Mouse (Mus musculus) kidney, adult 8-10 months (tissue): ENCODE measurements around the gene Gls.

Experiments
- DNase-seq, 2 experiments: peaks; one replicate each; pipeline ENCODE4 v3.0.0; 2022

Gls gene

DNA sequence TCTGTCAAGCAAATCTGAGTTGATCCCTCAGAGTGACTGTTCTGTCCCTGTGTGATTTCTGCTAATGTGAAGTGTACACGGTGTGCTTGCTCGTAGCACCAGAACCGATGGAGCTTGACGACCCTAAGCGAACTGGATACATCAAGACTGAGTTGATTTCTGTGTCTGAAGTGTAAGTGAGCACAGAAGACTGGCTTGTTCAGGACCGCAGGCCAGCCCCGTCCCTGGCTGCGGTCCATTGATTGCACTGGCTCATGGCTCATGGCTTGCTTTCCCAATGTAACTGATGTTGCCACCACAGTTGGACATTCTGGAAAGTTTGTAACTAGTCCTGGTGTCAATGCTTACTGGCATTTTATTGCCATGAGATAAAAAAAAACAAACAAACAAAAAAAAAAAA is 78.1 kb downstream of the Gls start:
- DNase-seq, result peak; percentile 51 to 61

DNA sequence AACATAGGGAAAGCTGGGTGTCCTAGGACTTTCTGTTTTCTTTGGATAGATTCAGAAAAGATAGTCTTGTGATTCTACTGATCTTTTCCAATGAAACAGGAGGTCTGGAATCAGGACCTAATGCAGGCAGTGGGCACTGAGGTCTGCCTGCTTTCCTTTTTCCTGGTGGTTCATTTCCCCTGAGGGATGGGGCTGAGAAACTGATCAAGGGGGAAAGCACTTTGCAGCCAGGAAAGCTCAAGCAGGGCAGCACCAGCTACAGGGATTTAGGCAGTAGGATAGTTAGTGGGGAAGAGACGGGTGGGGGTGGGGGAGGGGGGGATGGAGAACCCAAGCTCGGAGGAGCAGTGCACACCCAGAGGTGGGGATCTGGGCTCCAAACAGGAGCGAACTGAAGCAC is 80.1 kb downstream of the Gls start:
- DNase-seq, result no peak

DNA sequence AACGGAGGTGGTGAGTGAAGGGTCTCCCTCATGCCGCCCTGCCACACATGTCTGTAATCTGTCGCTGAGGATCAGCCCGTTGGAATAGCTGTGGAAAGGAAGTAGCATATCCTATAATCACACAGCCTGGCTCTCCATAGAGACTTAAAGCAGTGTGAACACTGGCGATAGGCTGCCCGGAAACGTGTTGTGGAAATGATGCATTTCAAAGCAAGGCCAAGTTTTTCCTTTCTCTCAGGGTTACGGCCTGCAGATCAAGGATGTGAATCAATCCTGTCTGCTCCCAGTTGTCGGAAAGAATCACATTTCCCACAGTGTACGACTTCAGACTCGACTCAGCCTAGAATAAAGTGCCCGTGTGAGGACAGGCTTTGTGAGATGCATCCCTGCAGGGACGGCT is 80.7 kb downstream of the Gls start:
- no peak for DNase-seq

DNA sequence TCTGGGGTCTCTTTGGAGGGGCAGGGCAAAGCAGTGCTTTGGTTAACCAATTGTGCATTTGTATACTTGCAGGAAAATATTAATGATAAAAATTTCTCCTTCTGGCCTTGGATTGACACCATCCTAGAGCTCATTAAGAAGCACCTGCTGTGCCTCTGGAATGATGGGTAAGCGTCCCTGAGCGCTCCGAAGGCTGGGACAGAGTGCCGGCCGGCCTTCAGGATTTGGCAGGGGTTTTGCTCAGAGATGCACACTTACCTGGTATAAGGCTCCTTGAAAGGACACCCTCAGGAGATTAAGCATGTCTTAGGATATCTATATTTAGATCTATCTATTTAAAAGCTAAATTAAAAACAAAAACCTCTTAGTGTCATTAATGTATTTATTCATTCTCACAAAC is 81.9 kb downstream of the Gls start:
- no peak for DNase-seq

DNA sequence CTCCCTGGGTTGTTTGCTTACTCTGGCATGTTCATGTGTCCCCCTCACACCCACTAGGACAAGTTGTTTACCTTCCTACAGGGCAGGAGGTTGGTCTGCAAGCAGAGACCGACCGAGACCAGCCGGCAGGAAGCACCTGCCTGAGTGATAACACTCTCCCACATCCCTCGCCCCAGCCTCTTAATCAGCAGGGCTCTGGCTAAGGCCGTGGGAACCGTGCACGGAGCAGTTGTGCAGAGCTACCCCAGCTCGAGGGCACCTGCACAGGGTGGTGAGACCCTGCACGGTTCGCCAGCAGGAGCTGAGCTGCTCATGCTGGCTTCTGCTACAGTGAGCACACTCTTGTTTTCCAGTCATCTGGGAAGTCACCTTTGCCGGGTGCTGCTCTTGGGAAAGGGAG is 82.4 kb downstream of the Gls start:
- DNase-seq, result no peak

DNA sequence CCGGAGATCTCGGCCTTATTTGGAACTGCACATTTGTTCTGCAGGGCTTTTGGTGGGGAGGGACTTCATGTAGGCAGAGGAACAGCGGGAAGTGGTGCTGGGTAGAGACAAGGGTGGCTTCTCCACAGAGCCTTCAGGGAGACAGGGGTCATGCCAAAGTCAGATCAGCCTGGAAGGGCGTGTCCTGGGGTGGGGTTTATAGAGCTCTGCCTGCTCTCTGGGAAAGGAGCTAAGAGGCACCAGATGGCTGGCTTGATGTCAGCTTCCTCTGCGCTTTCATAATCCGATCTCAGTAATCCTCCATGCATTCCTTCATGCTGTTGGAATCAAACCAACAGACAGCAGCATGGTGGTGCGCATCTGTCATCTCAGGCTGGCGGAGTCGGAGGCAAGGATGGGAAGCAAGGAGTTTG is 83.1 kb downstream of the Gls start:
- DNase-seq, result no peak

DNA sequence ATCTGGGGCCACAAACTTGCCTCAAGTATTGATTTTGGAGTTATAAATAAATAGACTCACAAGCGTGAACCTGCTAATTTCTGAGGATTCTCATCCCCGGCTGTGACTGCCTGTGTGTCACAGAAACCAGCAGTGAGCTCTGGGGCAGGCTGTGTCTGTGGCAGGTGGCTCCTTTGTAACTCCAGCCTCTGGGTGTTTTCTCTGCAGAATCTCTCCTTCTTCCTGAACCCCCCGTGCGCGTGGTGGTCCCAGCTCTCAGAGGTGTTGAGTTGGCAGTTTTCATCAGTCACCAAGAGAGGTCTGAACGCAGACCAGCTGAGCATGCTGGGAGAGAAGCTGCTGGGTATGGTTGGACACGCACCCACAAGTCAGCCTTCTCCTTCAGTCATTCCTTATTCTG is 84.3 kb downstream of the Gls start:
- DNase-seq, result no peak

DNA sequence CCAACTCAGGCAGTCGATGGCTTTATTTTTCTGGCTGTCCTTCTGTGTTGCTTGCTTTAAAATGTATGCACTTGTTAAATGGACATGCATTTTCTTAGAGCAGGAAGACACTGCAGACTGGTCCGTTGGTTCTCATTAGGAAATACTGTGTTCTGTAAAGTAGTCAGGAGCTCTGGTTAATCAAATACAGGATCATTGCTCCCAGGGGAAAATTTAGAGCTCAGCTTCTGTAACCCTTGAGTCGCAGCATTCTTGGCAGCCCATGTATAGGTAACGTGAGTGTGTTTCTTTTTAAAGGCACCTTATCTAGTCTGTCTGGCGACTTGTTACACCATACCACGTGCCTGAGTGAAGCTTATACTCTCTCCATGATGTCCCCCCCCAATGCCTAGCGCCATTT is 84.9 kb downstream of the Gls start:
- peak; percentile 20 to 58 for DNase-seq

DNA sequence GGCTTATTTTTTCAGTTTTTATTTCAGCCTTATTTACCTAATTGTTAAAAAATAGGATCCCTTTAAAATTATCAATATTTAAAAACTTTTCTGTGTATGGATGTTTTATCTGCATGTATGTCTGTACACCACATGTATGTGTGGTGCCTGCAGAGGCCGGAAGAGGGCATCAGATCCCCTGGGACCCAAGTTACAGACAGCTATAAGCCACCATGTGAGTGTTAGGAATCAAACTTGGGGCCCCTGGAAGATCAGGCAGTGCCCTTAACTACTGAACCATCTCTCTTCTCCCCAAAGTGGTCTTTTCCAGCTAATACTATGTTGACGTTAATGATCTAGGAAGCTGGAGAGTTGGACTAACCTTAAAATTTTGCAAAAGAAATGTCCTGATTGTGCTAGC is 85.6 kb downstream of the Gls start:
- DNase-seq, result no peak

DNA sequence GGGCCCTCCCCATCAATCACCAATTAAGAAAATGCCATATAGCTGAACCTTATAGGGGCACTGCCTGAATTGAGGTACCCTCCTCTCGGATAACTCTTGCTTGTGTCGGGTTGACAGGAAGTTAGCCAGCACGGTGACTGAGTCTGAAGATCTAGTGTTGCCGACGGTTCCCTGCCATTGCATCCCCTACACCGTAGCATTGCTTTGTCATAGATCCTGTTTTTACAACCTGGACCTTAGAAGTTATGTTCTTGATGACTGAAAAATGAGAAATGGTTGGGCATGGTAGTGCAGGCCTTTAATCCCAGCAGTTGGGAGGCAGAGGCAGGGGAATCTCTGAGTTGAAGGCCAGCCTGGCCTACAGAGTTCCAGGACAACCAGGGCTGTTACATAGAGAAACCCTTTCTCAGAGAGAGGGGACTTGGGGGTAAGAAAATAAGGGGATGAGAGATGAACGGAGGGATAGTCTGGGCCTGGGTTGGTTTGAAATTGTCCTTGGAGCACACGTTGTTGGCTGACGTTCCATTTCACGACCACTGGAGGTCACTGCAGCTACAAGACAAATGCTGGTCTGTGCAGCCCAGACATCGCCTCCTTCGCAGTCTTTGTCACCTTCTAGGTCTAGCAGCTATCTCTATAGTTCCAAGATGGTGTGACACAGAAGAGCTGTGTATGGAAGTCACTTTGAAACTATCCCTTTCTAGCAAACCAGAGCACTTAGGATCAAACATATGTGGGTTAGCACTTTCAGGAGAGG is 86.6 kb downstream of the Gls start:
- DNase-seq, result peak; percentile 48

DNA sequence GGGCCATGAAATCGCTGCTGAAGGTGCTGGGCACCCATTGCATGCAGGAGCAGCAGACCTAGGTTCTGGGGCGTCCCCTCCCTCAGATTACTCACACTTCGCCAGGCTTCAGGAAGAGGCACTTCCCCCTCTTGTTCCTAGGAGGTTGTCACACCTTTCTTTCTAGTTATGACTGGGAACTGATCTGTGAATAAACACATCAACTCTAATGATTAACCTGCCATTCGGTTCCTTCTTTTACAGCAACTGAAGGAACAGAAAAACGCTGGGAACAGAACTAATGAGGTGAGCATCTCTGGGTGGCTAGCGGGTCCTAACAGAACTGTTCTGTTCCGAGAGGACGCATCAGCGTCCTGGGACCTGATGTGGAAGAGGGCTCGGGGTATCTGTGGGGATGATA is 88.1 kb downstream of the Gls start:
- no peak for DNase-seq

DNA sequence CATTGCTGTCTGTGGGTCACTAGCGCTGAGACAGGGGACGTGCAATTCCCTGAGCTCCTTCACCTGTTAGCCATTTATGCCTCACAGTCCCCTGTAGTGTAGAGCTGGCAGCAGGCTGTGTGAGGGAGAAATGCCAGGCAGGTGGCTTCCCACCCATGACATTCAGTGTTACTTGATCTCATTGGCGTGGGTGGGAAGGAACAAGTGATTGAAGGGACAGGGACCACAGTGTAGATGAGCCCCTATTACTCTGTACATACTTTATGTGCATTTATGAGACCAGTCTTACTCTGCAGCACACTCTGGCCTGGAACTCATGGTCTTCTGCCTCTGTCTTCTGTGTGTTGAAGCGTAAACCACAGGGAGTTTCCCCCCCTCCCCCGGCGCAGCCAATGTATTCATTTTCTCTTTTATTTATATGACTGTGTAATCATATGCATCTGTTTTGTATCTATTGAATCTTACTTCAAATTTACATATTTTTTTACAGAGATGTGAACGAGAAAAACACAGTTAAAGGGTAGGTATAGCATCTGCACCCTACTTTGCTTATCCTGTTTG is 89.4 kb downstream of the Gls start:
- no peak for DNase-seq

DNA sequence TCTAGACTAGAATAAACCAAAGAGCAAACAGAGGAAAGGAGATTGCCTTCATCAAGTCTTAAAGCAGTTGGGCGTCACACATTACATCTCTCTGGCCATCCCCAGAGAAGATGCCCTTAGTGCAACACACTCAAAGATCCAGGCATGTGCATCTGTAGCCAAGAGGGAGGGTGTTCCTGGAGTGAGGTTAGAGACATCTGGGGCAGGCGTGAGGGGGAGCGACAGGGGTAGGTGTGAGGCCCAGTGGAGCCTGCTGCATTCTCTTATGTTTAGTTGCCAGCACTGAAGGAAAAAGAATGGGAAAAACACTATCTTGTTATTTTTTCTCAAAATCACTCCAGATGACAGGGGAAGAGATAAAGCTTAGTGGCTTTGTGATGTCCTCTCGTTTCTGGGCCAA is 89.8 kb downstream of the Gls start:
- no peak for DNase-seq

DNA sequence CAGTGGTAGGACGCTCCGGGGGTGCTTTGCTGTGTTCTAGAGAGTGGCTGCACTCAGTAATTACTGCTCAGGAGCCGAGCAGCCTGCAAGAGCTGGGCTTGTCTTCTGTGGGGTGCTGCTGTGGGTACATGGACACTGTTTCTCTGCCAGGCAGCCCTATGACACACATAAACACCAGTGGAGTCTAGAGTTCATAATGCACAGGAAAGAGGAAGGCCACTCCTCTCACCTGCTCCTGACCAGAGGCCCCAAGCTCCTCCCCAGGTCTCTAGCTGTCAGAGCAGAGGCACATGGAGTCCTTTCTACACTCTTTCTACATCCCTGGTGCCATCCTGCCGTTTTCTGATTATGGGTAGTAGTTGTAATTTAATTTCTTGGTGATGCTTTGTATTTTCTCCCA is 90.9 kb downstream of the Gls start:
- no peak for DNase-seq

DNA sequence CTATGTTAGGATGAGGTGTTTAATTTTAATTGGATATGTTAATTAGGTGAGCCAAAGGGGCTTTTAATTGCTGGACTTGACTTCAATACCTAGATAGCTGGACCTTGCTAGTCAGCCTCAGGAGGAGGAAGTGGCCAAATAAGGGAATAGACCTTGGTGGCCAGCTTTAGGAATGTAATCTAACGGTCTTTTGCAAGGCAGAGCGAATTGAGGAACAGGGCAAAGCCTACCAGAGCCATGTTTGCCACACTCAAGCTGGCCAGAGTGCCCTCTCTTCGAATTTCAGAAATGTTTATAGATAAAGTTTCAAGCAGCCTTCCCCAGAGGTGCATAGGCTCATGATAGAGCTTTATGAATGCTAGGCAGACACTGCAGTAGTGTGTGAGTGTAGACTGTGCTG is 91.5 kb downstream of the Gls start:
- DNase-seq, result no peak

DNA sequence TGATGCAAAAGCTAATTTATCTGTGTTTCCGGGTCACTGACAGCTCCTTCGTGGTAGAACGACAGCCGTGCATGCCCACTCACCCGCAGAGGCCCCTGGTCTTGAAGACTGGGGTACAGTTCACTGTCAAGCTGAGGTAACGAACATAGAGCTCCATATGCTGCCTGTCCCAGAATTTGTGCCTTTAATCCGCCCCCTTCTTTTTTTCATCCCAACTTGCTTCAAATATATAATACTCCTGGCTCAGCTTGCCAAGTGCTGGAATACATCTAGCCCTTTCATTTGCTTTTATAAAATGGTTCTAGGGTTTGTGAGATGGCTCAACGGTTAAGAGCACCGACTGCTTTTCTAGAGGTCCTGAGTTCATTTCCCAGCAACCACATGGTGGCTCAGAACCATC is 92.5 kb downstream of the Gls start:
- no peak for DNase-seq

DNA sequence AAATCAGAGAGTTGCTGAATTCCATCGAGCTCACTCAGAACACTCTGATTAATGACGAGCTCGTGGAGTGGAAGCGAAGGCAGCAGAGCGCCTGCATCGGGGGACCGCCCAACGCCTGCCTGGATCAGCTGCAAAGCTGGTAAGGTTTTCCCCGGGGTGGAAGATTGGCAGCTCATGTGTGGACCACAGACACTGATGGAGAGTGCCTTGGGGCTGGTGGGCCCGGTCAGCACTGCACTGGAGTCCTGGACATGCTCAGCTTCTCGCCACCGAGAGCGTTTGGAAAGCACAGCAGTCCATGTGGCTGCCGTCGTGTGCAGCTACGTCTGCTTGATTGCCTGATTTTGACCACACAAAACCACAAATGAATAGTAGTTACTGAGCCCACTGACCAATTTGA is 95.7 kb downstream of the Gls start:
- no peak for DNase-seq

DNA sequence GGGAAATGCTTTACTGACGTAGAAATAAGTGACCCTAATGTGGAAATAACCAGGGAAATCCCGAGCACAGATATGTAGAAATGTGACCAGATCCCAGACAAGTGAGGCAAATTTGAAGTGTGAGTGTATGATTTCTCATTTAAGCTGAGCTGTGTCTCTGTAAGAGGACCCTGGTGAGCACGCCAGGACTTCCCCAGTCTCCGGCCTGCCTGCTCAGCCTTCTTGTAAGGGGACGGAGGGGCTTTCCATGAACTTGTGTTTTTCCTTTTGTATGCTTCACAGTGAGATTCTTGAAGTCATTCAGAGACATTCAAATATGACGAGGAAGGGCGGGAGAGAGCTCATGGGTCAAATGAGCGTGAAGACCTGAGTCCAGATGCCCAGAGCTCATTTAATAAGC is 99.8 kb downstream of the Gls start:
- no peak for DNase-seq

DNA sequence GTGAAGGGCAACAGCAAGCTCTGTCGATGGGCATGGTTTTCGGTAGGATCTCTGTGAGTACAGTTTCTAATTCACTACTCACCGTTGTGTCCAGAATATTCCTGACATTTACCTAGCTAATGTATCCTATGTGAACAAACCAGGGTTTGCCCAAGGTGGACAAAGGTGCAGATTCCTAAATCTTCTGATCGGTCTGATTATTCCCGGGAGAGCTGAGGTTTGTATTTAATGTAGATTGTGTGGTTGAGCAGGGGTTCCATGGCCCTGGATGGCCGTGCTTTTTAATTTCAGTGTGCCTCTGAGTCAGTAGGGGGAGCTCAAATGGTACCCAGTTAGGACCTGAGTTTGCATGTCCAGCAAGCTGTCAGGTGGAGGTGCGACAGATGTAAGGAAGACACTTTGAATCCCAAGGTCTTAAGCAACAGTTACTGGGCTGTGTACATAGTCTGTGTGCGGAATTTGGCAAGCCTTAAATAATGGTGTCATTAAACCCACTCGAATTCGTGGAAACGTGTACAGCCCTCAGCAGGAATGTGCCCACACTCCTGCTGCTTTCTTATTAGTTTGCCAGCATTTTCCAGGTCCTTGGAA is 101.2 kb downstream of the Gls start:
- DNase-seq, result no peak

DNA sequence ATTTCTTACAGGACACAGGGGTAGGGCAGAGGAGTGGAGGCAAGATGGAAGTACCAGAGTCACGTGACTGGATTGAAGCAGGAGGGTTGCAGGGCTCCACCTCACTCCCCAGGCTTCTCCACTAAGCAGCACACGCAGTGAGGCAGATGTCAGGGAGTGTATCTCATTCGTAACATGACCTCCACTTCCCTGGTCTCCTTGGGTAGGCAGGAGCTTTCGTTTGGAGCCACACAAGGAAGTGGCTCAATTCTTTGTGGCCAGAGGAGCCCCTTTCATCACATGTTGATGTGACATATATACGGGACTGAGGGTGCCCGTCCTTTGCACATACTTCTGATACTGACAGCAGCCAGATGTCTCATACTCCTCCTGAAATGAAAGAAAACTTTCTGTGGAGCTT is 103.2 kb downstream of the Gls start:
- no peak for DNase-seq

DNA sequence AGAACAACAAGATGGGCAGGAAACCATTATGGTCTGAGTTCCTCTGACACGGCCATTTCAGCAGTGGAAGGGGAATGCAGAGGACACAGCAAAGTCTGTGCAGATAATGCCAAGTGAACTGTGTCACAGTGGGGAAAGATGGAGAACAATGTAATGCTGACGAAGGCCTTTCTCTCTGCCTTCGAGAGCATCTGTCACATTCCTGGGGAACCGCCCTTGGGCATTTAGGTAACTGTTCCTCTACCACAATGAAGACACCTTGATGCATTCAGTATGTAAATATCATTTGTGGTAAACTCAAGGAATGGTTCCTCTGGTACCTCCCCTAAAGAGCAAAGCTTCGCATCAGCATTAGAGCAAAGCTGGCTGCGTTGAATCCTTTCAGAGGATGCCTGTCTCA is 105.7 kb downstream of the Gls start:
- no peak for DNase-seq

DNA sequence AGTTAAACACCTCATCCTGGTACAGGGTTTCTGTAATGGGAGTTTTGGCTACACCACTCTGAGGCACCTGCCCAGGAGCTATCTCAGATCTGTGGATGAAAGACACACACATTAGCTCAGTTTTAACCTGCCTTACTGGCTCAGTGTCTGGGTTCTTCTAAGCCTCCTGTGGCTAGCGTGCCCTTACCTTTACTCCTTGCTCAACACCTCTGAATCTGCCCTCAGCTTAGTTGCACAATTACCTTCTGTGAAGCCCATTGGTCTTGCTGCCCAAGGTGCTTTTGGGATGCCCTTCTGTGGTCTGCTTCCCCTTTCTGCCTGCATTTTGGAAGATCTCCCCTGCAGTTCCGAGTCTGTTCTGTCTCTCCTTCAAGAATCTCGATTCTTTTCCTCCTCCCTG is 108.2 kb downstream of the Gls start:
- DNase-seq, result no peak

DNA sequence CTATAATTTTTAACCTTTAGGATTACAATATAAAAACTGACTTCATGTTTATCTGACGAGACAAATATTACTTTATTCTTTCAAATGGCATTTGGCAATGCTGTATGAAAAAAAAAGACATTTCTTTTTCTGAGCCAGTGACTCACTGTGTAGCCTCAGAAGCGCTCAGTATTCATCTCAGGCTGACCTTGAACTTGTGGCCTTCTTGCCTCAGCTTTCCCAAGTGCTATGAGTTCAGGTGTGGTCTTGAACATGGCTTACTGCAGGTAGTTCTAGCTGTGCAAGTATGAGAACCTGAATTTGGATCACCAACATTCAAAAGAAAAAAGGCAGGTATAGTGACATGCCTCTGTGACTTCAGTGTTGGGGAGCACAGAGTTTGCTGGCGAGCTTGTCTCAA is 112.0 kb downstream of the Gls start:
- no peak for DNase-seq

DNA sequence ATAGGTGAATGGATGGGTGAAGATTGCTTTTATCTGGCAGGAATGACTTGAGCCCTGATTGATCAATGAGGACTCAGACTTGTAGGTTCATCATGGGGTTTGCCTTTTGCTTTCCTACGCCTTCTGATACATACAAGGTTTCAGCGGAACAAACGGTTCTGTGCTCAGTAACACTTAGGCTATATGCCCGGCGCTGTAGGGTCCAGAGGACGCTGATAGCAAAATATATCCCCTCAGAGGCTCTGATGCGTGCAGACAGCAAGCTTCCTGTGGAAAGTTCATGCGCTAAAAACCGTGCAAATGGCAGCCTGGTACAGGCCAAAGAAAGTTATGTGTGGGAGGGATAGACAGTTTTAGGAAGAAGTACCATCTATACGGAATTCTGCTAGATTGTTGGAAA is 112.8 kb downstream of the Gls start:
- DNase-seq, result no peak

DNA sequence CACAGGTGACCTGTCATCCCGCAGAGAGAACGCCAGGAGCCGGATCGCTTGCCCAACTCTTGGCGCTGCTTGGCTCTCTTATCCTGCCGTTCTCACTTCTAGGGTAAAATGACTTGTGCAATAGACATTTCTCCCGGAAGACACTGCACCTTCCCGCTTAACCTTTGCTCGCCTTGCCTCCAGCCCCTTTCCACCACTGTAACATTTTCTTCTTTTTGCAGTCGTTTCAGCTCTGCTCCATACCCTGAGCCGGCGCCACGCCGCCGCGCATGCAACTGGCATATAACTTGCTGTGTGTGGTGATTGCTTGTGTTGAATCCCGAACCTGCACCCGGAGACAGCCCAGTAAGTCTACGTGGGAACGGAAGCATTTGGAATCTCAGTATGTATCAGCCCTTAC is 113.3 kb downstream of the Gls start:
- no peak for DNase-seq
